Mouse (Mus musculus): Measurements from ENCODE around the gene Olfr1555-ps1.

- TF ChIP-seq TAL1 (conservative IDR thresholded peaks at IDR 0.05; ENCODE audit: low read depth, low read length) (no peak), CTCF (IDR thresholded peaks at IDR 0.05; ENCODE audit: low read depth, low read length) (no peak), GATA2 (IDR thresholded peaks at IDR 0.05; ENCODE audit: borderline replicate concordance, low read depth, low read length) (no peak), GATA1 (IDR thresholded peaks at IDR 0.05; ENCODE audit: borderline replicate concordance, low read length) (no peak)
Observed at GRCm38 (mm10) chr19:12123103-12123502, 46.8 kb downstream of the Olfr1555-ps1 start, which contains the start of gene Olfr76.
